Mouse (Mus musculus) CH12.LX (cell line): Measurements from ENCODE around the gene Nfu1.

Experiments
- CTCF ChIP-seq, 2 experiments: IDR thresholded peaks in 1 of 2; conservative IDR thresholded peaks in 1 of 2; 2 replicates each; pipeline ENCODE4 v1.5.1; 2011 to 2012; ENCODE audit warnings: low read depth in 2 of 2, low read length in 2 of 2, improper control_type of control experiment in 1 of 2, inconsistent platforms in 1 of 2, mild to moderate bottlenecking in 1 of 2, moderate library complexity in 1 of 2
- POLR2A ChIP-seq: IDR thresholded peaks from 2 replicates; pipeline ENCODE4 v1.6.1; 2011; ENCODE audit warnings: low read depth, mild to moderate bottlenecking, improper control_type of control experiment, low read length

GRCm38 (mm10) chr6:87034395-87034794, 25.4 kb downstream of the Nfu1 start:
- TF ChIP-seq POLR2A (no peak), CTCF (conservative IDR thresholded peaks at IDR 0.05 in 1 of 2, IDR thresholded peaks at IDR 0.05 in 1 of 2; ENCODE audit: low read depth in 2 of 2, low read length in 2 of 2) (no peak)
